Mouse (Mus musculus) gonadal fat pad, adult 2 months (tissue): Measurements from ENCODE around the gene Vps33a. TPM values are rescaled to one million over a fixed set of nuclear protein-coding genes. Genes with fewer than 3 reads are reported as not detected.

Experiments
- DNase-seq: peaks from one replicate; pipeline ENCODE4 v3.0.0-alpha.2; 2012; ENCODE audit warnings: low read depth
- polyA plus RNA-seq: library from polyadenylated mRNA; depleted of rRNA; stranded (reverse); fragments of >200 nt; gene quantifications from 2 replicates; pipeline ENCODE4 v1.2.3, GENCODE M21; 2012; rRNA removed

The Vps33a gene
- polyA plus RNA-seq, result 20.7 and 22.1 TPM in 2 replicates

GRCm38 (mm10) chr5:123572357-123573186 lies at the start of gene Vps33a:
Vps33a (minus strand) TSS chr5:123573038.
- DNase-seq, result peak; percentile 75

GRCm38 (mm10) chr5:123622421-123622820 lies 49.6 kb upstream of the Vps33a start:
- DNase-seq, result no peak

GRCm38 (mm10) chr5:123618558-123618957 lies 45.7 kb upstream of the Vps33a start:
- DNase-seq, result no peak

GRCm38 (mm10) chr5:123614246-123614645 lies 41.4 kb upstream of the Vps33a start:
- DNase-seq, result no peak

- DNase-seq, result peak; percentile 26
These were observed 37.0 kb upstream of the Vps33a start for GRCm38 (mm10) chr5:123609843-123610242.

GRCm38 (mm10) chr5:123609416-123609815 lies 36.6 kb upstream of the Vps33a start:
- no peak for DNase-seq

GRCm38 (mm10) chr5:123607211-123607669 lies 34.4 kb upstream of the Vps33a start:
- DNase-seq, result no peak

- DNase-seq, result no peak
These were observed 30.7 kb upstream of the Vps33a start for GRCm38 (mm10) chr5:123603496-123603895.

- no peak for DNase-seq
These were observed 29.3 kb upstream of the Vps33a start for GRCm38 (mm10) chr5:123602174-123602573.

GRCm38 (mm10) chr5:123599319-123599718 lies 26.5 kb upstream of the Vps33a start:
- DNase-seq, result no peak

GRCm38 (mm10) chr5:123593622-123594280 lies 20.9 kb upstream of the Vps33a start:
- no peak for DNase-seq

GRCm38 (mm10) chr5:123580043-123580442 lies 7.2 kb upstream of the Vps33a start:
- DNase-seq, result no peak

GRCm38 (mm10) chr5:123576696-123577095 lies 3.9 kb upstream of the Vps33a start:
- peak; percentile 24 for DNase-seq

- no peak for DNase-seq
These were observed 524 bp upstream of the Vps33a start for GRCm38 (mm10) chr5:123573362-123573761.

- DNase-seq, result no peak
These were observed 11.7 kb downstream of the Vps33a start for GRCm38 (mm10) chr5:123561128-123561527.

- no peak for DNase-seq
These were observed 13.2 kb downstream of the Vps33a start for GRCm38 (mm10) chr5:123559588-123559987.

GRCm38 (mm10) chr5:123556451-123556850 lies 16.4 kb downstream of the Vps33a start:
- DNase-seq, result no peak

GRCm38 (mm10) chr5:123555693-123556092 lies 17.1 kb downstream of the Vps33a start:
- no peak for DNase-seq

- no peak for DNase-seq
These were observed 39.0 kb downstream of the Vps33a start for GRCm38 (mm10) chr5:123533801-123534200.

- DNase-seq, result no peak
These were observed 42.8 kb downstream of the Vps33a start for GRCm38 (mm10) chr5:123530056-123530455.

GRCm38 (mm10) chr5:123528641-123529040 lies 44.2 kb downstream of the Vps33a start:
- no peak for DNase-seq

- DNase-seq, result no peak
These were observed 46.8 kb downstream of the Vps33a start for GRCm38 (mm10) chr5:123525916-123526495.

GRCm38 (mm10) chr5:123525281-123525680 lies 47.6 kb downstream of the Vps33a start, which contains the start of gene Gm49027:
Gm49027 (minus strand) TSS chr5:123525488.
- no peak for DNase-seq
